Mouse (Mus musculus) spleen, postnatal 14 days (tissue): ENCODE measurements around the gene Tram2.

Experiments used
- DNase-seq, 2 experiments: peaks; one replicate each; pipeline ENCODE4 v3.0.0; 2021 to 2022; ENCODE audit warnings: low spot score in 2 of 2

The Tram2 gene

DNA sequence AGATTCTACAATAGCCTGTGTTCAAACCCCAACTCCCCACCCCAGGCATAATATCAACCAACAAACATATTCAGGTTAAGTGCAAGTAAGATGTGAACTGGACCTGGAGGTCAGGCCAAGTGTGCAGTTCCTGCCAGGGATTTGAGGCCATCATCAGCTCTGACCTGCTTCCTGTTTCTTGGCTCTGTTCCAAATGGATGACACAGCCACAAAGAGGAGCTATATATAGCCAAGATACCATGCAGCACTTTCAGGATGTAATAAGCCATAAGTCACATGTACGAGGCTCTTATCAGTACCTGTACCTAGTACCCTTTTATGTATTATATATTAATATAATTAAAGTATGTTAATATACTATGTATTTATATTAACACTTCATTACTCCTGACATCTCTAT lies 10.5 kb downstream of the Tram2 start:
- DNase-seq, result no peak

DNA sequence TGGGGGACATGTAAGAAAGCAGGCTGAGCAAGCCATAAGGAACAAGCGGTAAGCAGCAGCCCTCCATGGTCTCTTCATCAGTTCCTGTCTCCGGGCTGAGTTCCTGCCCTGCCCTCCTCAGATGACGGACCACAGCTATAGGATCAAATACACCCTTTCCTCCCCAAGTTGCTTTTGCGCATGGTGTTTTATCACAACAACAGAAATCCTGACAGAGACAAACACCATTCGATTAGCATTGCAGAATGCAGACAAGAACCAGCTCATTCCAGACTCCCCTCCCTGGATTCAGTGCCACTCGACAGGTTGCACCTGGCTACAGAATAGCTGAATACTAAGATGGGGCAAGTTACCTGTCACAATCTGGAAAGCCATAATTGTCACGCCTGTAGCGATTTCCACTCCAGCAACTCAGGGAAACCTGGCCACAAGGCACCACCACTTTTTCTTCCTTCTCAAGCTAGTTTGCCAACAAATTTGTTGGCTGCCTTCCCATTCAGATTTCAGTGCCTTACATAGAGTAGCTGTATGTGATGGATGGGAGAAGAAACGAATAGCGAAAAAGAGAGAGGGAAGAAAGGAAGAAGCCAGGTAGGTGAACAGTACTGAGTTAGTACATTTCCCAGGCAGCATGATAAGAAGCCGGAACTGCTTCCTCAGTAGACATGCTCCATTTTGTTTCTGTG lies 11.3 kb downstream of the Tram2 start:
- DNase-seq, result no peak

DNA sequence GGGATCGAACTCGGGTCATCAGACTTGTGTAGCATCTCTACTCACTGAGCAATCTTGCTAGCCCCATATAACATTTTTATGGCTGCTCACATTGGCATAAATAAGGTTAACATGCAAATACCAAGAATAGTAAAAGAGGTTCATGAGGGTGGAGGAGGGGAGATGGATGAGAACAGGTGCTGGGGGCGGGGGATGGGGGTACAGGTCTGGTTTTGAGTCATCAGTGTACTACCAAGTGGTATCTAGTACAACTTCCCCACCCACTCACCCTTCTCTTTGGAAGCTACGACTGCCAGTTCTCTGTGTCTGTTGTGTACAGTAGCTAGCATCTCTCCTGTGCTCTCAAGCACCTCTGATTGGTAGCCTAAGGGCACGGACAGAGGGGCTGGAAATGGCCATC lies 14.9 kb downstream of the Tram2 start:
- no peak for DNase-seq

DNA sequence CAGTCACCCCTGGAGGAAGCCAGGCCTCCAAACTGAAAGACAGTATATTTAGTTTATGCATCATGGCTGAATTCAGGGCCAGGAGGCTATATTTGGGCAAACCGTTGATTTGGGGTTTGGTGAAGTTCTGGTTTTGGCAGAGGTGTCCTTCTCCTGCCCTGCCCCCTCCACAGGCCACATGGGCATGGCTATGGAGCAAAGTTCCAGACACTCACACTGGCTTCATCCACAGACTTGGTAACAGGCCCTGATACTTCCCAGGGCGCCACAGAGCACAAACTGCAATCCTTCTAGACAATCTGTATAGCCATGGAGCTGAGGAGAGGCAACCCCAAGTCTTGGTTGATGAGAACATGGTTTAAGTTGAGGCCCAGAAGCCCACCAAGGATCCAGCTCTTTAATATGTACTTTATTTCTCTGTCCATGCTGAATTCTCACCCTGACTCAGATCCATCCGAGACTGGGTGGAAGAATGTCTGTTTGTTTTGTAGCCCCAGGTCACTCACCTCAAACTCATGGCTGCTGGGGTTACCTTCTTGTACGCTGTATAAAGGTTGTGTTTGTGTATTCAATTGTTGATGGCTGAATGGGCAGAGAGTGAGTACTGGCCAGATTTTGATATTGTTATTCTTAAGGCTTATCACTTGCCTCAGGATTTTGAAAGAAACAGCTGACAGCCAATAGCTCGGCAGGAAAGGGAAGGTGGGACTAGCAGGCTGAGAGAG lies 19.5 kb downstream of the Tram2 start:
- DNase-seq, result no peak

DNA sequence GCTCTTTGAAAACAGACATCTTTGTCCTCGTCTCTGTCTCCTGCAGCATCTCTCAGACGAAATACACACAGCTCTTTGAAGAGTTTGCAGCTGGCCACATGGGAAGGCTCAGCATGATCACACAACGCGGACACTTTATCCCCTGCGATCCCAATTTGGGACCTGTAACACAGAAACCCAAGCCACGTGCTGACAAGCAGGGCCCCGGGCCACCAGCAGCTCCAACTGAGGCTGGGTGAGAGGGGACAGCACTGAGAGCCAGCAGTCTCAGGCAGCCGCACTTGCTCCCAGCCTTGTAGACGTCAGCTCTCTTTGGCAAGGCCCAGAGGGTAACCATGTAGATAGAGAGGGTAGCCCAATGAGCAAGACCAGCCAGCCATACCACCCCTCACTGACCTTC lies 26.0 kb downstream of the Tram2 start:
- DNase-seq, result no peak

DNA sequence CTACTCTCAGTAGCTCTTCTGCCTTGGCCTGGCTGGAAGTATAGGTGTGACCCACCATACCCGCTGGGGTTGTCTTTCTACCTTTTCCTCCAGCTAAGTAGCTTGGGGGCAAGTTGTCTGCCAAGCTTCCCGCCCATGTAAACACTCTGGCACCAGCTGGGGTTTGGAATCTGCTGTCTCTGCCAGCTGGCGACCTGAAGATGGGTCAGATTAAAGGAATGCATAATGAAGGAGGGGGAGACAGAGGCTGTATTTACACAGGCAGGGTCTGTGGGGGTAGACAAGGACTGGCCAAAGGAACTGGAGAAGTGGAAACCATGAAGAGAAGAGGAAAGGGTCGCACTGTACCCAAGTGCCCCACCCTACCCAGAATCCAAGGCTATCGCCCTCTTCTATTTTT lies 26.4 kb downstream of the Tram2 start:
- no peak for DNase-seq

DNA sequence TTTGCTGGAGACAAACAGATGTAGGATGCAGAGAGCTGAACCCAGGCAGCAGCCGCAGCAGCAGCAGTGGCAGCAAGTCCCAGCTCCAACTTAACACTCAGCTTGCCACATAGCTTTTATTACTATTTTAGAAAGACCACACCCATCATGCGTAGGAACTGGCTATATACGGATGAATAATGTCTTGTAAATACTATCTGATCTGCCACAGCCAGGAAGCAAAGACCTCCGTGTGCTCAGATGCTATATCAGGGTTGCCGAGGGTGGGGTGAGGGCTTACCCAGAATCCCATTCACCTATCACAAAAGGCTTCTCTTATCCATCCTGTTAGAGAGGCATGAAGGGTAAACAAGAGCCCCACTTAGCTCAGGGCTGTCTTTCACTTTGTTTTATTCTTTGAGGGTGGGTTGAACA lies 26.9 kb downstream of the Tram2 start:
- DNase-seq, result no peak

DNA sequence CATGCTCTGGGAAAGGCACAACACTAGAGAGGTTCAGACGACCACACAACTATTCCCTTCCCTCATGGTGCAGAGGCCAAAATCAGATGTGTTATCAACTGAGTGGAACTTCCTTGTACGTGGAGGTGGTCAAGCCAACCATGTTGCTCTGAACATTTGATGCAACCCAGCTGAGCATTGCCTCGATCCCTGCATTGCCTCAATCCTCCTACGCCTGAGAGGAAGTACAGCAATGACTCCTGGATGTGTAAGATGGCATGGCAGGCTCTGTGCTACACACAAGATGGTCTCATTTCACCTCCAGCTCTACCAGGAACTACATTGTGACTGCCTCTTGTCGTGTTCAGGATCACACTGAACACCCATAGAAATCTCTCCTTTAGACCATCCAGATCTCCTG lies 30.0 kb downstream of the Tram2 start:
- no peak for DNase-seq

DNA sequence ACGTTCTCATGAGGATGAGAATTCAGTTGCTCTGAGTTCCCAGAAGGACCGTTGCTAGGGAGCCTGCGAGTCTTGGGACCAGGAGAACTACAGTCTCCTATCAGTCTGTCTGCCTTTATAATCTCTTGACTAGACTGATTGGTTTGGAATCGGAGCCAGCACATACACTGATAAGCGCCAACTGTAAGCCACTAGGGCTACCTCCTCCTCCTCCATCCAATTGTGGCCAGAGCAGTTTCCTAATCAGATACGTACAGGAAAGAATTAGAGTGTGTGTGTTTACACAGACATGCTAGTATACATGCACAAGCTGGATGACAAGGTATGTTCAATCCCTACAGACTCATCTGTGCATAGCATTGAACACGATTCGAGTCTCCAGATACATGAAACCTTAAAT lies 30.6 kb downstream of the Tram2 start:
- no peak for DNase-seq

DNA sequence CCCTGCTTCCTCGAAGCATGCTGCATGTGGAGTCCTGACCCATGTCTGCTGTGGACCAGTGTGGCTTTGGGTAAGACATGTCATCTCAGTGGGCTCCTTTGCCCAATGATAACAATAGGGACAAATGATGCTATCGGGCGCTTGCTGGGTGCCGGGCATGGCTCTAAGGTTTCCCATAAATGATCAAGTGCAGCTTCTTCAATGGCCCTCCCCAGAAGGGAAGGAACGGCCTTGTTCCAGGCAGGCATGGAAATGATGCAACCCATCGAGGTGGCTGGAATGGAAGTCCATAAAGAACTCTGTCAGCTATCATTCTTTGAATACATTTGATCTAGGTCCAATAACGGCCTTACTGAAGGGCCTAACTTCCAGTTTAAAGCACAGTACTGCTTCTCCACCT lies 36.6 kb downstream of the Tram2 start:
- no peak for DNase-seq

DNA sequence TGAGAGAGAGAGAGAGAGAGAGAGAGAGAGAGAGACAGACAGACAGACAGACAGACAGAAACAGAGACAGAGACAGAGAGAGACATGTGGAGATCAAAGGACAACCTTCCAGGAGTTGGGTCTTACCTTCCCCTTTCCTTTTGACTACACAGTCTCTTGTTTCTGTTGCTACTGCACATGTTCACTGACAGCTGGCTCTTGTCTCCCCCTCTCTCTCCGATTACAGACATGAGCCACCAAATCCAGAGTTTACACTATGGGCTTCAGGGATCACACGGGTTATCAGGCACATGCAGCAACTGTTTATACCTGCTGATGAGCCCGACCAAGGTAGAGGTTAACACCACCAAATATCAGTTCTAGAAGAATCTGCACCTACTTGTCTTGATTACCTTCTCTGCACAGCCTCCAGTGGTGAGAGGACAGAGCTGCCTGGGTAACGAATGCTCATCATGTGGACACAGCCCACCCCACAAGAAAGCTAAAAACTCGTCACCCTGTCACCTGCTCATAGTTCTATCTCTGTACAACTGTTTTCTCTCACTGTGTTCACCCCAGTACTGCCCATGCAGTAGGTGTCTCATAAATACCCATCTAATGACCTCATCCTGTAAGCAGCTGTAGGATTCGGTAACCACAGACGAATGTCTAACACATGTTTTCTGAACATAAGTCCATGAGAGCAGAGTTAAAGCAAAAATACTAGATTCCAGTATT lies 38.3 kb downstream of the Tram2 start:
- no peak for DNase-seq

DNA sequence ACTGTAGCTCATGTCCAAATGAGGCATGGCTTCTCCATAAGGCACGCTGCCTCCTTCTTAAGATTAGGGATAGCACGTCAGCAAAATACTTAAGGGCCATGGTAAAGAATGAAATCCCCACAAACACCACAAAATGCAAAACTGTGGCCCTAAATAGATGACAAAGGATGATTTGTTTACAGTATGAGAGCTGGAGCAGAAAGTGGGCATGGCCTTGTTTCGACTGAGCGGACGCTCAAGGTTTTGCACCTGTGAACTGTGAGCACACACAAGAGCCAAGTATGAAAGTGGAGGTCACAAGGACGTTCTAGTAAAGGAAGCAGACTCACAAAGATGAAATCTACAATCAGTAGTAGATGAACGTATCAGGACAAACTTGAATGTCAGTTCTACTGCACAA lies 38.9 kb downstream of the Tram2 start:
- no peak for DNase-seq

DNA sequence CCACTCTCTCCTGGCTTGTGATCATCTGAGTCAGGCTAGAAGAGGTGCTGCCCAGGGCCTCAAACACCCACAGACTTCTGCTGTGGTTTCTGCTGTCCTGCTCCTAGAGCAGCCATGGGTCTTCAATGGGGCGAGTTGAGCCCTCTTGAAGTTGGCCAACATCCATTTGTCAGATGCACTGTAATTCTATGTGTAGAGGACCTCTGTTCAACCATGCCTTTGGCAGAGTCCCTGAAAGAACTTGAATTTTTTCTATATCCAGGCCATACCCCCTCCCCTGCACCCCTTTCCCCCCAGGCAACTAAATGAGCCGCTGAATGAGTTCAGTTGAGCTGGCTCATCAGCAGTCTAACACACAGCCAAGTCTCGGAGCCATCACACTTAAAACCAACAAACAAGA lies 39.5 kb downstream of the Tram2 start:
- no peak for DNase-seq

DNA sequence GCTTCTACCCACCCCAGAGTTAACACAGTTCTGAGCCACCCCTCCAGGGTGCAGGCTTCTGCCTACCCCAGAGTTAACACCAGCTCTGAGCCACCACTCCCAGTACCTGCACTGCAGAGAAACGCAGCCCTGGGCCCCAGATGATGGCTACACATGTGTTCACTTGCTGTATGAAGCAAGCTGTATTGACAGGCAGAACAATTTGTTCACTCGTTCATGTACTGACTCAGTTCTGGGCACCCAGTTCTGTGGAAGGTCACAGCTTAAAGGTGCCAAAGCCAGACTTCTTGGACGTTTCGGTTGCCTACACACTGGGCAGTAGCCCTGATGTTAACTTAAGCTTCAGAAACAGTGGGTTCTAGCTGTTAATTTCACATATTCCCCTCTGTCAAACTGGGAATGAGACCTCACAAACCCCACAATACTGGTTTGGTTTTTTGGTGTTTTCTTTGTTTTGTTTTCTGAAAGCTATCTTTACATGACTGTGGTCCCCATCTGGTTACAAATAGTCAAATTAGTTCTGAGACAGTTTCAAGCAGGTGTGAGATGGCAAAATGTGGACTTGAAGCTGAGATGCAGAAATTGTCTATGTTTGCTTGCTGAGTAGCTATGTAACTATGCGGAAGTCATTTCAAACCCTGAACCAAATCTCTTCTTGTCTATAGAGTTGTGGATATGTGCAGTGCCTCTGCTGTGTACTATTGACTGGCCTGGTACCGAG lies 41.0 kb downstream of the Tram2 start:
- DNase-seq, result no peak

DNA sequence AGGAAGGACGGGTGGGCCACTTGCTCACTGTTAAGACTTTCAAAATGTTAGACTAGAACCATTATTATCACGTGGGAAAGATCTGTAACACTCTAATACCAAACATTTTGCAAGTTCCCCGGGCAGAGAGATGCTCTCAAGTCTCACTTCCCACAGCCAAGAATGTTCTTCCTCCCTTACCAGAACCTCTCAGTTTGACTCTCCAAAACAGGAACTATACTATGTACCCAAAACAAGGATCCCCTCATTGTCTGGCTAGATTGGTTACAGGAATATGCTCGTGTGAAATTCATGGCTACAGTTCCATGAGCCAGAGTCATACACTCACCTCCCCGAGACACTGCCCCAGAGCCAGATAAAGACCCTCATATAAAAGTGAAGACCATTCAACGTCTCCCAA lies 43.2 kb downstream of the Tram2 start:
- no peak for DNase-seq

DNA sequence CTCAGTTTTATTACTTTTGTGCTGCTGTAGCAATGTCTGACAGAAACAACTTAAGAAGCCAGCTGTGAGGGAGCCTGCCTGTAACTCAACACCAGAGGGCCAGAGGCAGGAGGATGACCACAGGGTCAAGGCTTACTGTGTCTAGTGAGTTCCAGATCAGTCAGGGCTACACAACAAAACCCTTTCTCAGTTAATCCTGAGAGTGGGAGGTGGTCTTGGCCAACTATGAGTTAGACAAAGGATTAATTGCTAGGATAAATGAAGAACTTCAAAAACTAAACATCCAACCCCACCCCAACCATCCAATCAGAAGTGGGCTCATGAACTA lies 45.3 kb downstream of the Tram2 start:
- no peak for DNase-seq

DNA sequence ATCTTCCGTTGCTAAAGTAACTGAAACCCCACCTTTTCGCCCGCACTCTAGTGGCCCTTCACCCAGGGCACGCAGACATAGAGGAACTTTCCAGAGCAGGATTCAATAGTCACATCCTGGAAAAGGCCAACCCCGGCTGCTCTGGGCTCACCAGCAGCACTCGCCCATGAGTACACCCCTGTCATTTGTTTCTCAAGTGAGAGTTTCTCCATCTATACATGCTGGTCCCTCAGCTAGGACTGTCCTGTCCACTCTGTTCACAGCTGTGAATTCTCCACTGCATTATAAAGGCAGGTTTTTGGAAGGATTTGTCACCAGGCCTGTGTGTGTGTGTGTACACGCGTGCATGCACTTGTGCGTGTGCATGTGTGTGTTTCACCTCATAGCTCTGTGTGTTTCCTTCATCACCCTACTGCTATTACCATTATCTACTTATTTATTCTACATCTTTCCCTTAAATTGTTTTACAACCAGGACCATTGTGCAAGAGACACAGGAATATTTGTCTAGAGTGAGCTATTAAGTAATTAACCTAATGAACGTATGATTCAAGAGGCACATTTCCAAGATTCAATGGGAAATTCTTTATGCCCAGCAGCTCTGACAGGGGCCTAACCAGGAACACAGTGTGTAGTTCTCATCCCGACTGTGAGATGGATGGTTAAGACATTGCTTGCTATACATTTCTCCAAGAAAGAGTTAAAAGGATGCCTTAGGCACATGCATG lies 45.8 kb downstream of the Tram2 start:
- DNase-seq, result no peak

DNA sequence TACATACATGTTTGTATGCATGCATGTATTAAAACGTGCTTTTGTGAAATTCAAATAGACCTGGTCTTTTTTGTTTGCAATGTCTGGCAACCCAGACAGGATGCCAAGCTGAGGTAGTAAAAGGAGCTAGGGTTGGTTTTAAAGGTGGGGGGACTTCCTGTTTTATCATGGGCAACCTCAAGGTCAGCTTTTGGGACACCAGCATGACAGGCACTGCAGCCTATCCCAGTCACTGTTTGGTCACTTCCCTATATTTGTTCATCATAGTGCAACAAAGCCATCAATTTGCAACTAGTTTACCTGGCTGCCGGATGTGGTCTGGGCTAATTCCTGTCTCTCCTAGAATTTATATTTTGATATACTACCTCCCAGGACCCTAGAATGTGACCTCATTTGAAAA lies 47.4 kb downstream of the Tram2 start:
- DNase-seq, result no peak

DNA sequence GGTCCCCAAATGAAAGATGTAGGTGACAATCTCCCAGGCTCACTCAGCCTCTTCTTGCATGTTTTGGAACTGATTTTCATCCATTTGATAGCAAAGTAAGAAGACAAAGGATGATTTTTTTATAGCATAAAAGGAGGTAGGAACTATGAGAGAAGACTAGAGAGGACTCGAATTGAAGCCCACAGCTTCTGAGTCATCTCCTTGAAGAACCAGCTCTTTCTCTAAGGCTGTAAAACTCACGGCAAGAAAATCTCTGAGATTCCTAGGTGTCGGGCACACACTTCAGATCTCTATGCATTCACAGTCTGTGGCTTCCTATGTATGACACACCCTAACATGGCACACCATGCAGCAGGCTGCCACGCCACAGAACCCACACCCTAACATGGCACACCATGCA lies 50.0 kb downstream of the Tram2 start:
- DNase-seq, result no peak

DNA sequence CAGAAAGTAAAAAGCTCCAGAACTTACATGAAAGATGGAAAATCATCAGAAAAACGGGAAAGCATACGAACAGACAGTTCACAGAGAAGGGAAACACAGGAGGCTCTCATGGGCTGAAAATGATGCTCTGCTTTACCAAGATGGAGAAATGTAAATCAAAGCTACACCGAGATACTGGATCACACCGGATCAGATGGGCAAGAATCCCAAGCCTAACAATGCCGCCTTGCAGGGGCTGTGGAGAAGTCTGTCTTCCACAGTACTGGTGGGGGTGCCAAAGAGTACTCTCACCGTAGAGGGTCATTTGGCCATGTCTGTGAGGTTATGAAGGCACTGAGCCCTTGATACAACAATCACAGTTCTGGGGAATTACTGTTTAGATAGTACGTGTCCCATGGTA lies 52.5 kb downstream of the Tram2 start:
- no peak for DNase-seq

DNA sequence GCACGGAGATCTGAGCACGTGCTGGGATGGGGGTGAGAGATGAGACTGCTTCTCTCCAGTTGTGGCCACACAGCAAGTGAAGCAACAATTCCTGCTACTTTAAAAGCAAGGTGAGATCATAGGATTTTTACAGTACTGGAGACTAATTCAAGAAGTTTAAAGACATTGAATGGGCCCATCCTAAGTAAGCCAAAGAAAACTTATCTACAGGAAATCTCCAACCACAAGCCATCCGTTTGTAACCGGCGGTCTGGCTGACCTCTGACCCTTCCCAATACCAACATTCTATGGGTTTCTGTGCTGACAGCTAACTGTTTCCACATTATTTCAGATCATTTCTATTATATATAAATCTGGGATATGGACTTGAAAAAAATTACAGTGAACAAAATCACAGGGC lies 53.8 kb downstream of the Tram2 start:
- no peak for DNase-seq

DNA sequence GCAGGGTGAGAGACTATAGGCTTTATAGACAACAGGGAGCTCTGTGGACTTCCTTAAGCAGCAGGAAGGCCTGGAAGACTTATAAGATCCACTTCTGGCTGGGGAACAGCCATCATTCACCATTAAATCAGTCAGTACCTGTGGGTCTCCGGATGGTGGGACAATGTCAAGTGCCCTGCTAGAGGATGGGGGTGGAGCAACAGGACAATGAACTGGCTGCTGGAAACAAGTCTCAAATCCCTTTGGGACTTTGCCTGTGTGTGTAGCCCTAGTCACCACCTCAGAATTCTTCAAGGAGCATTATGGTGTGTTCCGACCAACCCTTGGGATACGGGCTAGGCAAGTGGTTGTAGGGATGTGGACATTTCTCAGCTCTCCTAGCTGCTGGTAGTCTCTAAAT lies 55.9 kb downstream of the Tram2 start:
- no peak for DNase-seq
